Mouse (Mus musculus): ENCODE results near the gene Lrba. TPM values are rescaled to one million over a fixed set of nuclear protein-coding genes. Genes with fewer than 3 reads are reported as not detected.

Gene Lrba
- total RNA-seq, 2 experiments from 2014 or later, result 33.1 to 35.0 TPM

GRCm38 (mm10) chr3:86668146-86668545 lies 443.7 kb downstream of the Lrba start:
- DNase-seq (ENCODE audit: extremely low spot score in 1 of 2, low spot score in 2 of 2), result no peak
- no peak for TF ChIP-seq CTCF (IDR thresholded peaks at IDR 0.05)
- Histone ChIP-seq H3K27ac (no peak overlapping the region), H3K4me3 (no peak overlapping the region)
- intact Hi-C loops (cut with DNase I), result no loop called here

- H3K4me3 ChIP-seq, result no peak overlapping the region
- no peak for TF ChIP-seq CTCF (IDR thresholded peaks at IDR 0.05)
- DNase-seq (ENCODE audit: extremely low spot score in 1 of 2, low spot score in 2 of 2), result no peak
- intact Hi-C loops (cut with DNase I), result no loop called here
- no peak overlapping the region for H3K27ac ChIP-seq
Measured at GRCm38 (mm10) chr3:86677573-86678155, 453.2 kb downstream of the Lrba start.

GRCm38 (mm10) chr3:86687571-86688209 lies 463.2 kb downstream of the Lrba start:
- H3K27ac ChIP-seq, result no peak overlapping the region; the same call in 1 of the 2 replicates
- no peak overlapping the region for H3K4me3 ChIP-seq
- no peak for TF ChIP-seq CTCF (IDR thresholded peaks at IDR 0.05)
- intact Hi-C loops (cut with DNase I), result no loop called here
- no peak for DNase-seq (ENCODE audit: extremely low spot score in 1 of 2, low spot score in 2 of 2)

GRCm38 (mm10) chr3:86688438-86688837 lies 464.0 kb downstream of the Lrba start:
- H3K4me3 ChIP-seq, result no peak overlapping the region
- TF ChIP-seq CTCF (IDR thresholded peaks at IDR 0.05), result no peak
- no peak overlapping the region for H3K27ac ChIP-seq
- no peak for DNase-seq (ENCODE audit: extremely low spot score in 1 of 2, low spot score in 2 of 2)
- intact Hi-C loops (cut with DNase I), result no loop called here

- Histone ChIP-seq H3K4me3 (no peak overlapping the region), H3K27ac (no peak overlapping the region)
- no peak for DNase-seq (ENCODE audit: extremely low spot score in 1 of 2, low spot score in 2 of 2)
- intact Hi-C loops (cut with DNase I), result no loop called here
- TF ChIP-seq CTCF (IDR thresholded peaks at IDR 0.05), result peak; percentile 12; the same call in 1 of the 2 replicates
Measured at GRCm38 (mm10) chr3:86689305-86689704, 464.8 kb downstream of the Lrba start.

- no peak for TF ChIP-seq CTCF (IDR thresholded peaks at IDR 0.05)
- no peak overlapping the region for H3K4me3 ChIP-seq
- intact Hi-C loops (cut with DNase I), result no loop called here
- no peak for DNase-seq (ENCODE audit: extremely low spot score in 1 of 2, low spot score in 2 of 2)
- H3K27ac ChIP-seq, result no peak overlapping the region
Measured at GRCm38 (mm10) chr3:86692779-86693178, 468.3 kb downstream of the Lrba start.

GRCm38 (mm10) chr3:86693553-86693952 lies 469.1 kb downstream of the Lrba start:
- Histone ChIP-seq H3K27ac (no peak overlapping the region), H3K4me3 (no peak overlapping the region)
- TF ChIP-seq CTCF (IDR thresholded peaks at IDR 0.05), result no peak
- intact Hi-C loops (cut with DNase I), result no loop called here
- DNase-seq (ENCODE audit: extremely low spot score in 1 of 2, low spot score in 2 of 2), result no peak

- TF ChIP-seq CTCF (IDR thresholded peaks at IDR 0.05), result no peak
- no peak for DNase-seq (ENCODE audit: extremely low spot score in 1 of 2, low spot score in 2 of 2)
- Histone ChIP-seq H3K4me3 (no peak overlapping the region), H3K27ac (no peak overlapping the region)
- intact Hi-C loops (cut with DNase I), result no loop called here
Measured at GRCm38 (mm10) chr3:86698947-86699346, 474.5 kb downstream of the Lrba start.

GRCm38 (mm10) chr3:86701163-86701563 lies 476.7 kb downstream of the Lrba start:
- intact Hi-C loops (cut with DNase I), result no loop called here
- no peak for DNase-seq (ENCODE audit: extremely low spot score in 1 of 2, low spot score in 2 of 2)
- H3K27ac ChIP-seq, result no peak overlapping the region
- no peak overlapping the region for H3K4me3 ChIP-seq
- no peak for TF ChIP-seq CTCF (IDR thresholded peaks at IDR 0.05)

GRCm38 (mm10) chr3:86709472-86709871 lies 485.0 kb downstream of the Lrba start:
- no peak for DNase-seq (ENCODE audit: extremely low spot score in 1 of 2, low spot score in 2 of 2)
- no peak overlapping the region for H3K27ac ChIP-seq
- TF ChIP-seq CTCF (IDR thresholded peaks at IDR 0.05), result no peak
- intact Hi-C loops (cut with DNase I), result no loop called here
- H3K4me3 ChIP-seq, result no peak overlapping the region

GRCm38 (mm10) chr3:86711530-86711929 lies 487.1 kb downstream of the Lrba start:
- DNase-seq (ENCODE audit: extremely low spot score in 1 of 2, low spot score in 2 of 2), result no peak
- no peak for TF ChIP-seq CTCF (IDR thresholded peaks at IDR 0.05)
- intact Hi-C loops (cut with DNase I), result no loop called here
- H3K4me3 ChIP-seq, result no peak overlapping the region
- H3K27ac ChIP-seq, result no peak overlapping the region

- intact Hi-C loops (cut with DNase I), result no loop called here
- TF ChIP-seq CTCF (IDR thresholded peaks at IDR 0.05), result no peak
- no peak overlapping the region for H3K4me3 ChIP-seq
- no peak for DNase-seq (ENCODE audit: extremely low spot score in 1 of 2, low spot score in 2 of 2)
- H3K27ac ChIP-seq, result no peak overlapping the region
Measured at GRCm38 (mm10) chr3:86712758-86713157, 488.3 kb downstream of the Lrba start.

GRCm38 (mm10) chr3:86714446-86714845 lies 490.0 kb downstream of the Lrba start:
- intact Hi-C loops (cut with DNase I), result no loop called here
- H3K27ac ChIP-seq, result no peak overlapping the region
- TF ChIP-seq CTCF (IDR thresholded peaks at IDR 0.05), result no peak

More at GRCm38 (mm10) chr3:86714446-86714845, 490.0 kb downstream of the Lrba start:
- no peak for DNase-seq (ENCODE audit: extremely low spot score in 1 of 2, low spot score in 2 of 2)
- no peak overlapping the region for H3K4me3 ChIP-seq

Measured in left cerebral cortex, adult 2 months (tissue).